Mouse (Mus musculus) ES-E14 (cell line): ENCODE data around the gene Kdm1b.

ENCODE experiments used
- ZC3H11A ChIP-seq: IDR thresholded peaks from 2 replicates; pipeline ENCODE4 v1.6.1; 2012; ENCODE audit warnings: low read depth, mild to moderate bottlenecking, inconsistent platforms, low read length, borderline replicate concordance
- ZNF384 ChIP-seq: IDR thresholded peaks from 2 replicates; pipeline ENCODE4 v1.6.1; 2012; ENCODE audit warnings: low read depth, low read length, inconsistent platforms

- TF ChIP-seq ZC3H11A (no peak), ZNF384 (no peak)
Measured at GRCm38 (mm10) chr13:47044617-47044947, 1.3 kb downstream of the Kdm1b start, which contains the start of gene Tpmt.
